Mouse (Mus musculus) liver, embryonic 11.5 days (tissue): ENCODE data around the gene Slc39a13. TPM values are rescaled to one million over a fixed set of nuclear protein-coding genes. Genes with fewer than 3 reads are reported as not detected.

ENCODE experiments used
- ATAC-seq: fragments of 200-750 bp; cut with Nextera tagmentation; replicated peaks from 2 replicates; pipeline ENCODE4 v1.8.0; 2017; ENCODE audit warnings: moderate number of reproducible peaks, mild to moderate bottlenecking, moderate TSS enrichment, moderate library complexity; ENCODE audit not compliant: low FRiP score
- DNase-seq: peaks from one replicate; pipeline ENCODE4 v3.0.0-alpha.2; 2017; ENCODE audit warnings: low spot score
- H3K27ac ChIP-seq: fragments of 300-500 bp; sonication (generic); 2 replicates; pipeline ENCODE4 v1.5.1; 2014; ENCODE audit warnings: mild to moderate bottlenecking, low read depth, low read length, control low read depth
- H3K27me3 ChIP-seq: fragments of 300-500 bp; sonication (generic); replicated peaks from 2 replicates; pipeline ENCODE4 v1.6.1; 2014; ENCODE audit warnings: low read length, mixed read lengths; ENCODE audit not compliant: control insufficient read depth, insufficient read depth
- H3K36me3 ChIP-seq: fragments of 300-500 bp; sonication (generic); 2 replicates; pipeline ENCODE4 v1.6.1; 2014; ENCODE audit warnings: mild to moderate bottlenecking, low read length, moderate library complexity, mixed read lengths; ENCODE audit not compliant: control insufficient read depth, insufficient read depth
- H3K4me1 ChIP-seq: fragments of 300-500 bp; sonication (generic); replicated peaks from 2 replicates; pipeline ENCODE4 v1.6.1; 2014; ENCODE audit warnings: low read length, mixed read lengths; ENCODE audit not compliant: control insufficient read depth, insufficient read depth
- H3K4me2 ChIP-seq: fragments of 300-500 bp; sonication (generic); 2 replicates; pipeline ENCODE4 v1.6.1; 2014; ENCODE audit warnings: mild to moderate bottlenecking, control low read depth, moderate library complexity
- H3K4me3 ChIP-seq: fragments of 300-500 bp; sonication (generic); 2 replicates; pipeline ENCODE4 v1.5.1; 2014; ENCODE audit warnings: low read depth, low read length, control low read depth
- H3K9ac ChIP-seq: fragments of 300-500 bp; sonication (generic); 2 replicates; pipeline ENCODE4 v1.6.1; 2014; ENCODE audit warnings: low read depth, low read length, control low read depth
- H3K9me3 ChIP-seq: fragments of 300-500 bp; sonication (generic); 2 replicates; pipeline ENCODE4 v1.6.1; 2016; ENCODE audit warnings: low read length, inconsistent platforms, mixed read lengths; ENCODE audit not compliant: control insufficient read depth
- WGBS: fragments of 180-500 bp; shearing (Covaris S2); extraction: QIAGEN DNeasy Blood & Tissue Kit; methylation state at CpG from one replicate; pipeline ENCODE4 v1.1.7; 2014; 5-methylcytosine and 5-hydroxymethylcytosine counted together
- polyA plus RNA-seq: library from polyadenylated mRNA; unstranded; fragments of >200 nt; fragmentation: Nextera tagmentation; extraction: Ambion mirVana; gene quantifications from 2 replicates; pipeline ENCODE4 v1.2.1, GENCODE M21; 2014

The Slc39a13 gene
- polyA plus RNA-seq: 19.6 and 20.0 TPM in 2 replicates

GRCm38 (mm10) chr2:91070076-91070800 is at the start of gene Slc39a13:
Slc39a13 (minus strand) TSS chr2:91070417.
- no peaks in the 10 kb centered on the region for H3K36me3 ChIP-seq
- H3K4me1 ChIP-seq: peaks cover 14% of the 10 kb centered on the region
- DNase-seq (peak; percentile 99), ATAC-seq (peak; percentile 96)
- peak within 1 kb of the TSS; percentile 81 for H3K4me2 ChIP-seq
- peak within 1 kb of the TSS; percentile 80 for H3K27ac ChIP-seq
- H3K27me3 ChIP-seq: no peaks in the 10 kb centered on the region
- H3K9me3 ChIP-seq: no peaks in the 10 kb centered on the region
- under 1% methylated on average over 67 of the region's 69 CpGs for WGBS
- H3K4me3 ChIP-seq: peak within 1 kb of the TSS; percentile 60
- H3K9ac ChIP-seq: peak within 1 kb of the TSS; percentile 79

- no peak overlapping the region for H3K4me3 ChIP-seq
- H3K9me3 ChIP-seq: no peaks in the 10 kb centered on the region
- H3K27ac ChIP-seq: no peak overlapping the region
- no peak overlapping the region for H3K9ac ChIP-seq
- H3K4me1 ChIP-seq: peaks cover 3% of the 10 kb centered on the region
- H3K36me3 ChIP-seq: no peaks in the 10 kb centered on the region
- no peak for DNase-seq
- no peak overlapping the region for H3K4me2 ChIP-seq
- ATAC-seq: no peak
- WGBS: 82% methylated on average over 6 of the region's 6 CpGs
- no peaks in the 10 kb centered on the region for H3K27me3 ChIP-seq
Measured at GRCm38 (mm10) chr2:91119551-91119950, 49.3 kb upstream of the Slc39a13 start.

GRCm38 (mm10) chr2:91119061-91119460 is 48.8 kb upstream of the Slc39a13 start:
- Histone ChIP-seq H3K27ac (no peak overlapping the region), H3K9me3 (no peaks in the 10 kb centered on the region), H3K4me2 (no peak overlapping the region), H3K27me3 (no peaks in the 10 kb centered on the region), H3K9ac (no peak overlapping the region), H3K4me1 (peaks cover 8% of the 10 kb centered on the region), H3K4me3 (no peak overlapping the region), H3K36me3 (no peaks in the 10 kb centered on the region)
- no peak for ATAC-seq
- 91% methylated on average over 19 of the region's 19 CpGs for WGBS
- no peak for DNase-seq

- no peak for ATAC-seq
- 87% methylated on average over 1 of the region's 1 CpGs for WGBS
- no peaks in the 10 kb centered on the region for H3K36me3 ChIP-seq
- H3K4me3 ChIP-seq: no peak overlapping the region
- H3K9me3 ChIP-seq: no peaks in the 10 kb centered on the region
- peaks cover 12% of the 10 kb centered on the region for H3K4me1 ChIP-seq
- H3K9ac ChIP-seq: no peak overlapping the region
- H3K27ac ChIP-seq: no peak overlapping the region
- H3K4me2 ChIP-seq: no peak overlapping the region
- H3K27me3 ChIP-seq: no peaks in the 10 kb centered on the region
- DNase-seq: no peak
Measured at GRCm38 (mm10) chr2:91118647-91119046, 48.4 kb upstream of the Slc39a13 start.

GRCm38 (mm10) chr2:91117585-91118275 is 47.5 kb upstream of the Slc39a13 start, which contains the start of gene Mybpc3:
Mybpc3 (plus strand) TSS chr2:91118144.
- H3K27me3 ChIP-seq: no peaks in the 10 kb centered on the region
- H3K9ac ChIP-seq: no peak within 1 kb of the TSS
- DNase-seq (no peak), ATAC-seq (no peak)
- no peak within 1 kb of the TSS for H3K4me2 ChIP-seq
- no peaks in the 10 kb centered on the region for H3K36me3 ChIP-seq
- no peak within 1 kb of the TSS for H3K27ac ChIP-seq
- H3K9me3 ChIP-seq: no peaks in the 10 kb centered on the region
- peaks cover 19% of the 10 kb centered on the region for H3K4me1 ChIP-seq
- 74% methylated on average over 11 of the region's 11 CpGs for WGBS
- H3K4me3 ChIP-seq: no peak within 1 kb of the TSS

GRCm38 (mm10) chr2:91116842-91117241 is 46.6 kb upstream of the Slc39a13 start:
- ATAC-seq: no peak
- H3K4me2 ChIP-seq: no peak overlapping the region
- WGBS: 81% methylated on average over 5 of the region's 5 CpGs

GRCm38 (mm10) chr2:91115578-91115970 is 45.4 kb upstream of the Slc39a13 start:
- Histone ChIP-seq H3K4me2 (peak overlapping the region; percentile 58), H3K9ac (peak overlapping the region; percentile 35; the same call in 1 of the 2 replicates), H3K9me3 (no peaks in the 10 kb centered on the region), H3K36me3 (no peaks in the 10 kb centered on the region), H3K27ac (no peak overlapping the region), H3K4me1 (peaks cover 25% of the 10 kb centered on the region), H3K4me3 (peak overlapping the region; percentile 34), H3K27me3 (no peaks in the 10 kb centered on the region)
- WGBS: 57% methylated on average over 12 of the region's 12 CpGs
- no peak for DNase-seq
- no peak for ATAC-seq

More at GRCm38 (mm10) chr2:91116842-91117241, 46.6 kb upstream of the Slc39a13 start:
- Histone ChIP-seq H3K4me1 (peaks cover 25% of the 10 kb centered on the region), H3K4me3 (no peak overlapping the region), H3K9ac (no peak overlapping the region), H3K27ac (no peak overlapping the region), H3K9me3 (no peaks in the 10 kb centered on the region), H3K27me3 (no peaks in the 10 kb centered on the region), H3K36me3 (no peaks in the 10 kb centered on the region)
- DNase-seq: no peak

- Histone ChIP-seq H3K4me1 (peaks cover 25% of the 10 kb centered on the region), H3K9me3 (no peaks in the 10 kb centered on the region), H3K9ac (peak overlapping the region; percentile 35; the same call in 1 of the 2 replicates), H3K4me2 (peak overlapping the region; percentile 58), H3K4me3 (peak overlapping the region; percentile 34), H3K27me3 (no peaks in the 10 kb centered on the region), H3K27ac (no peak overlapping the region), H3K36me3 (no peaks in the 10 kb centered on the region)
- ATAC-seq (peak; percentile 62), DNase-seq (peak; percentile 92)
- WGBS: 42% methylated on average over 39 of the region's 42 CpGs
Measured at GRCm38 (mm10) chr2:91114781-91115577, 44.8 kb upstream of the Slc39a13 start.
